Comparison of ENCODE assay signal across 8 mouse cellular contexts in genomic region chr8:94917352-94917751, GRCm38 (mm10). TPM values are rescaled to one million over a fixed set of nuclear protein-coding genes. Genes with fewer than 3 reads are reported as not detected.
A peak's percentile ranks its signal among the peaks of the same experiment; 100 is the strongest.
DNase-seq lines count a peak whose midpoint lies in the region; ATAC-seq and TF ChIP-seq lines count a peak whose summit lies in the region.

No protein-coding gene starts in this region.

- no peaks in the 10 kb centered on the region for H3K36me3 ChIP-seq in forebrain, embryonic 14.5 days (ENCODE audit: control insufficient read depth, insufficient read depth, low read length)
- H3K36me3 ChIP-seq in lung, embryonic 14.5 days (ENCODE audit: insufficient read depth), result peaks cover 8% of the 10 kb centered on the region
- no peaks in the 10 kb centered on the region for H3K36me3 ChIP-seq in thymus, adult 2 months (ENCODE audit: control insufficient read depth, insufficient read depth, low read length)

- peaks cover 29% of the 10 kb centered on the region for H3K4me1 ChIP-seq in forebrain, embryonic 14.5 days (ENCODE audit: control insufficient read depth, insufficient read depth, low read length)
- peaks cover 30% of the 10 kb centered on the region for H3K4me1 ChIP-seq in lung, embryonic 14.5 days (ENCODE audit: insufficient read depth)
- H3K4me1 ChIP-seq in olfactory bulb, adult 2 months (ENCODE audit: control insufficient read depth, insufficient read depth, low read length), result peaks cover 23% of the 10 kb centered on the region
- H3K4me1 ChIP-seq in thymus, adult 2 months (replicated peaks; ENCODE audit: control insufficient read depth, insufficient read depth, low read length), result peaks cover 21% of the 10 kb centered on the region

- no peaks in the 10 kb centered on the region for H3K9me3 ChIP-seq in forebrain, embryonic 14.5 days (replicated peaks; ENCODE audit: control insufficient read depth, low read length)
- no peaks in the 10 kb centered on the region for H3K9me3 ChIP-seq in lung, embryonic 14.5 days (ENCODE audit: low read depth, low read length)

- ATAC-seq in forebrain, embryonic 14.5 days, result peak; percentile 94
- ATAC-seq in lung, embryonic 14.5 days (ENCODE audit: insufficient read depth), result peak; percentile 96

- peak; percentile 97 for DNase-seq in ES-CJ7 (ENCODE audit: low read depth, low spot score)
- peak; percentile 66 for DNase-seq in c-Kit-positive CD71-positive TER-119-negative erythroid progenitor cells, embryonic 14.5 days (ENCODE audit: low read depth)
- DNase-seq in forebrain, embryonic 14.5 days (ENCODE audit: low spot score), result peak; percentile 95
- DNase-seq in heart, postnatal 14 days, result peak; percentile 96 to 98
- peak; percentile 73 to 79 for DNase-seq in layer of hippocampus, adult 2 months (ENCODE audit: low spot score in 2 of 2)
- peak; percentile 97 for DNase-seq in lung, embryonic 14.5 days
- DNase-seq in thymus, adult 2 months, result peak; percentile 82

- H3K27ac ChIP-seq in forebrain, embryonic 14.5 days (ENCODE audit: low read depth, low read length), result no peak overlapping the region
- peak overlapping the region; percentile 77; the same call in 1 of the 2 replicates for H3K27ac ChIP-seq in layer of hippocampus, adult 2 months
- H3K27ac ChIP-seq in lung, embryonic 14.5 days (ENCODE audit: low read depth), result peak overlapping the region; percentile 86
- H3K27ac ChIP-seq in olfactory bulb, adult 2 months (ENCODE audit: insufficient read depth, low read depth, low read length), result no peak overlapping the region
- no peak overlapping the region for H3K27ac ChIP-seq in thymus, adult 2 months (ENCODE audit: control insufficient read depth, insufficient read depth, low read length)

- intact Hi-C loops in heart, postnatal 14 days (cut with DNase I), result loop anchor here (10.0 kb wide), 1 partner anchor 313 kb away; the partner anchor contains the start of genes Fam192a and Rspry1

- no peak for TF ChIP-seq POLR2A in olfactory bulb, adult 2 months (IDR thresholded peaks at IDR 0.05; ENCODE audit: insufficient read depth, low read depth, low read length)
- TF ChIP-seq POLR2A in thymus, adult 2 months (IDR thresholded peaks at IDR 0.05; ENCODE audit: control insufficient read depth, extremely low read depth, insufficient read depth, low read length, poor library complexity), result no peak

- peak overlapping the region; percentile 57 for H3K9ac ChIP-seq in forebrain, embryonic 14.5 days (ENCODE audit: low read length)
- H3K9ac ChIP-seq in lung, embryonic 14.5 days, result peak overlapping the region; percentile 92

- H3K4me2 ChIP-seq in forebrain, embryonic 14.5 days (ENCODE audit: low read length), result peak overlapping the region; percentile 79
- peak overlapping the region; percentile 80 for H3K4me2 ChIP-seq in lung, embryonic 14.5 days

- H3K4me3 ChIP-seq in forebrain, embryonic 14.5 days (ENCODE audit: low read depth, low read length), result peak overlapping the region; percentile 42
- H3K4me3 ChIP-seq in layer of hippocampus, adult 2 months, result peak overlapping the region; percentile 60
- peak overlapping the region; percentile 87 for H3K4me3 ChIP-seq in lung, embryonic 14.5 days (ENCODE audit: low read depth, low read length)
- peak overlapping the region; percentile 43 for H3K4me3 ChIP-seq in olfactory bulb, adult 2 months (ENCODE audit: insufficient read depth, low read depth, low read length)
- peak overlapping the region; percentile 42 for H3K4me3 ChIP-seq in thymus, adult 2 months (ENCODE audit: control insufficient read depth, insufficient read depth, low read length)

- 0% methylated on average over 25 of the region's 27 CpGs for WGBS in forebrain, embryonic 14.5 days
- WGBS in lung, embryonic 14.5 days, result under 1% methylated on average over 27 of the region's 27 CpGs
- 2% methylated on average over 27 of the region's 27 CpGs for WGBS in olfactory bulb, adult 2 months
- 2% methylated on average over 27 of the region's 27 CpGs for WGBS in thymus, adult 2 months

- peaks cover 6% of the 10 kb centered on the region; the same call in 1 of the 2 replicates for H3K27me3 ChIP-seq in forebrain, embryonic 14.5 days (replicated peaks; ENCODE audit: control insufficient read depth, insufficient read depth, low read length)
- peaks cover 1% of the 10 kb centered on the region; the same call in 1 of the 2 replicates for H3K27me3 ChIP-seq in lung, embryonic 14.5 days (ENCODE audit: insufficient read depth, low read length)
- H3K27me3 ChIP-seq in thymus, adult 2 months (ENCODE audit: control insufficient read depth, insufficient read depth, low read length), result no peaks in the 10 kb centered on the region; the same call in 1 of the 2 replicates

- peak; percentile 91 for TF ChIP-seq CTCF in layer of hippocampus, adult 2 months (conservative IDR thresholded peaks at IDR 0.05)
- TF ChIP-seq CTCF in lung, embryonic 14.5 days (IDR thresholded peaks at IDR 0.05; ENCODE audit: low read depth), result peak; percentile 91
- TF ChIP-seq CTCF in olfactory bulb, adult 2 months (IDR thresholded peaks at IDR 0.05; ENCODE audit: insufficient read depth, low read depth, low read length), result peak; percentile 64; the same call in 1 of the 2 replicates
- peak; percentile 90 for TF ChIP-seq CTCF in thymus, adult 2 months (IDR thresholded peaks at IDR 0.05; ENCODE audit: borderline replicate concordance, control insufficient read depth, extremely low read depth, insufficient read depth, low read length, poor library complexity)

RNA-seq across cellular contexts. Expression of gene Ccdc102a, which starts 0.5 kb away (rescaled TPM):
- 6.9 and 7.9 TPM in 2 replicates for polyA plus RNA-seq in forebrain, embryonic 14.5 days (2014; fragmentation: Nextera tagmentation; extraction: Ambion mirVana)
- total RNA-seq in heart, postnatal 14 days (2021), result 10 to 100 TPM; 10.8 to 10.9 TPM
- 1 to 10 TPM; 1.7 to 1.9 TPM for total RNA-seq in layer of hippocampus, adult 2 months (2021)
- 29.9 and 34.1 TPM in 2 replicates for polyA plus RNA-seq in lung, embryonic 14.5 days (2014; fragmentation: Nextera tagmentation; extraction: Ambion mirVana)
- not detected in 2 replicates for polyA plus RNA-seq in olfactory bulb, adult 2 months (2012; ENCODE audit: insufficient read depth, insufficient read length, low replicate concordance, missing spikeins)
- polyA plus RNA-seq in thymus, adult 2 months (2012; rRNA removed), result 6.8 and 7.2 TPM in 2 replicates

RNA-seq across cellular contexts. Expression of gene Adgrg5, which starts 6.1 kb away (rescaled TPM):
- not detected in 2 replicates for polyA plus RNA-seq in forebrain, embryonic 14.5 days (2014; fragmentation: Nextera tagmentation; extraction: Ambion mirVana)
- under 1 TPM; 0.22 to 0.50 TPM for total RNA-seq in heart, postnatal 14 days (2021)
- total RNA-seq in layer of hippocampus, adult 2 months (2021), result not detected
- polyA plus RNA-seq in lung, embryonic 14.5 days (2014; fragmentation: Nextera tagmentation; extraction: Ambion mirVana), result 0.18 and 0.21 TPM in 2 replicates
- polyA plus RNA-seq in olfactory bulb, adult 2 months (2012; ENCODE audit: insufficient read depth, insufficient read length, low replicate concordance, missing spikeins), result not detected in 2 replicates
- polyA plus RNA-seq in thymus, adult 2 months (2012; rRNA removed), result 37.5 and 40.5 TPM in 2 replicates

RNA-seq across cellular contexts. Expression of gene Dok4, which starts 41.2 kb away (rescaled TPM):
- 42.6 and 54.7 TPM in 2 replicates for polyA plus RNA-seq in forebrain, embryonic 14.5 days (2014; fragmentation: Nextera tagmentation; extraction: Ambion mirVana)
- total RNA-seq in heart, postnatal 14 days (2021), result 10 to 100 TPM; 23.3 to 26.5 TPM
- 10 to 100 TPM; 24.1 to 26.4 TPM for total RNA-seq in layer of hippocampus, adult 2 months (2021)
- polyA plus RNA-seq in lung, embryonic 14.5 days (2014; fragmentation: Nextera tagmentation; extraction: Ambion mirVana), result 32.5 and 36.5 TPM in 2 replicates
- polyA plus RNA-seq in olfactory bulb, adult 2 months (2012; ENCODE audit: insufficient read depth, insufficient read length, low replicate concordance, missing spikeins), result not detected in 2 replicates
- polyA plus RNA-seq in thymus, adult 2 months (2012; rRNA removed), result 3.1 and 4.9 TPM in 2 replicates

RNA-seq across cellular contexts. Expression of gene Adgrg1, which starts 57.2 kb away (rescaled TPM):
- polyA plus RNA-seq in forebrain, embryonic 14.5 days (2014; fragmentation: Nextera tagmentation; extraction: Ambion mirVana), result 145 and 157 TPM in 2 replicates
- total RNA-seq in heart, postnatal 14 days (2021), result 10 to 100 TPM; 59.3 to 73.3 TPM
- 10 to 100 TPM; 89.7 to 90.5 TPM for total RNA-seq in layer of hippocampus, adult 2 months (2021)
- 33.8 and 45.3 TPM in 2 replicates for polyA plus RNA-seq in lung, embryonic 14.5 days (2014; fragmentation: Nextera tagmentation; extraction: Ambion mirVana)
- not detected in 2 replicates for polyA plus RNA-seq in olfactory bulb, adult 2 months (2012; ENCODE audit: insufficient read depth, insufficient read length, low replicate concordance, missing spikeins)
- 146 and 166 TPM in 2 replicates for polyA plus RNA-seq in thymus, adult 2 months (2012; rRNA removed)

Comparison
In these comparisons a context has a peak if more than half of its experiments do, and no peak if none do; other contexts are left out.
1. H3K27ac ChIP-seq: peak in layer of hippocampus, adult 2 months (single experiment) and lung, embryonic 14.5 days (single experiment); none in forebrain, embryonic 14.5 days (single experiment), olfactory bulb, adult 2 months (single experiment) and thymus, adult 2 months (single experiment).
2. RNA of gene Adgrg5, which starts 6.1 kb away (polyA plus RNA-seq): 37.5 to 40.5 TPM in thymus, adult 2 months; 0.18 to 0.21 TPM in lung, embryonic 14.5 days, not detected in forebrain, embryonic 14.5 days and not detected in olfactory bulb, adult 2 months; every median in the first group is over 10 times any median in the second.
3. Peak in every context shown above with its lines, with median percentiles within 50 percentile points of each other: DNase-seq, H3K4me3 ChIP-seq and CTCF ChIP-seq.